Mouse (Mus musculus) kidney, adult 2 months (tissue): ENCODE results near the gene Pak1.

ENCODE experiments used
- CTCF ChIP-seq: fragments of 200-500 bp; conservative IDR thresholded peaks from 2 replicates; pipeline ENCODE4 v1.5.1; 2011; ENCODE audit warnings: low read depth, mild to moderate bottlenecking, control low read depth, low read length, moderate library complexity, mixed read lengths; ENCODE audit not compliant: insufficient read depth, insufficient read length
- POLR2A ChIP-seq: fragments of 200-500 bp; IDR thresholded peaks from one replicate; pipeline ENCODE4 v1.6.1; 2011; ENCODE audit warnings: low read depth, low read length, control low read depth

- TF ChIP-seq CTCF (no peak), POLR2A (no peak)
These were observed 11.2 kb upstream of the Pak1 start for GRCm38 (mm10) chr7:97777191-97777590.
